Mouse (Mus musculus) midbrain, postnatal 0 days (tissue): ENCODE results near the gene Cyb5r1. TPM values are rescaled to one million over a fixed set of nuclear protein-coding genes. Genes with fewer than 3 reads are reported as not detected.

Source experiments
- ATAC-seq: fragments of 200-750 bp; cut with Nextera tagmentation; 2 replicates; pipeline ENCODE4 v1.8.0; 2017; ENCODE audit warnings: moderate number of reproducible peaks, mild to moderate bottlenecking, moderate TSS enrichment, moderate library complexity; ENCODE audit not compliant: low FRiP score
- DNase-seq: peaks from one replicate; pipeline ENCODE4 v3.0.0-alpha.2; 2015; ENCODE audit warnings: low spot score
- H3K27ac ChIP-seq: fragments of 300-500 bp; sonication (generic); 2 replicates; pipeline ENCODE4 v1.5.1; 2014; ENCODE audit warnings: low read depth, mild to moderate bottlenecking, low read length, mixed read lengths
- H3K27me3 ChIP-seq: fragments of 300-500 bp; sonication (generic); 2 replicates; pipeline ENCODE4 v1.6.1; 2014; ENCODE audit warnings: low read length, control low read depth, mixed read lengths; ENCODE audit not compliant: insufficient read depth
- H3K36me3 ChIP-seq: fragments of 300-500 bp; sonication (generic); 2 replicates; pipeline ENCODE4 v1.6.1; 2014; ENCODE audit warnings: low read length, control low read depth, mixed read lengths; ENCODE audit not compliant: insufficient read depth
- H3K4me1 ChIP-seq: fragments of 300-500 bp; sonication (generic); 2 replicates; pipeline ENCODE4 v1.6.1; 2014; ENCODE audit warnings: mild to moderate bottlenecking, control low read depth, antibody characterized with exemption, low read length, mixed read lengths; ENCODE audit not compliant: insufficient read depth
- H3K4me2 ChIP-seq: fragments of 300-500 bp; sonication (generic); 2 replicates; pipeline ENCODE4 v1.6.1; 2014; ENCODE audit warnings: low read depth, mild to moderate bottlenecking, low read length, mixed read lengths; ENCODE audit not compliant: poor library complexity, severe bottlenecking
- H3K4me3 ChIP-seq: fragments of 300-500 bp; sonication (generic); 2 replicates; pipeline ENCODE4 v1.5.1; 2014; ENCODE audit warnings: low read depth, mild to moderate bottlenecking, low read length, moderate library complexity
- H3K9ac ChIP-seq: fragments of 300-500 bp; sonication (generic); replicated peaks from 2 replicates; pipeline ENCODE4 v1.6.1; 2014; ENCODE audit warnings: mild to moderate bottlenecking, low read length, moderate library complexity, mixed read lengths; ENCODE audit not compliant: poor library complexity, severe bottlenecking
- H3K9me3 ChIP-seq: fragments of 300-500 bp; sonication (generic); 2 replicates; pipeline ENCODE4 v1.6.1; 2016; ENCODE audit warnings: low read length, control low read depth
- CTCF ChIP-seq: IDR thresholded peaks from 2 replicates; pipeline ENCODE4 v1.5.1; 2016; ENCODE audit warnings: antibody characterized with exemption, mild to moderate bottlenecking
- WGBS: fragments of 180-500 bp; shearing (Covaris S2); extraction: QIAGEN DNeasy Blood & Tissue Kit; methylation state at CpG from one replicate; pipeline ENCODE4 v1.1.7; 2014; 5-methylcytosine and 5-hydroxymethylcytosine counted together
- polyA plus RNA-seq: library from polyadenylated mRNA; unstranded; fragments of >200 nt; fragmentation: Nextera tagmentation; extraction: Ambion mirVana; gene quantifications from 2 replicates; pipeline ENCODE4 v1.2.1, GENCODE M21; 2015
- total RNA-seq: library from RNA; depleted of rRNA; stranded (reverse); fragments of >200 nt; gene quantifications from 2 replicates; pipeline ENCODE4 v1.2.3, GENCODE M21; 2014

Cyb5r1 gene
- total and polyA plus RNA-seq, 2 experiments from 2014 or later, result 5.3 to 8.3 TPM

- no peak for TF ChIP-seq CTCF
- H3K4me3 ChIP-seq, result no peak overlapping the region
- DNase-seq, result no peak
Measured at GRCm38 (mm10) chr1:134385176-134385575, 20.2 kb upstream of the Cyb5r1 start.

GRCm38 (mm10) chr1:134385666-134386065, 19.7 kb upstream of the Cyb5r1 start, which contains the start of gene 4933406M09Rik:
TSS of gene 4933406M09Rik (plus strand) at chr1:134385940.
- H3K9ac ChIP-seq, result no peak within 1 kb of the TSS
- WGBS, result 96% methylated on average over 1 of the region's 1 CpGs

More at GRCm38 (mm10) chr1:134385176-134385575, 20.2 kb upstream of the Cyb5r1 start:
- ATAC-seq, result no peak
- Histone ChIP-seq H3K36me3 (no peaks in the 10 kb centered on the region), H3K4me1 (peaks cover 3% of the 10 kb centered on the region; the same call in 1 of the 2 replicates), H3K27ac (no peak overlapping the region), H3K9me3 (no peaks in the 10 kb centered on the region), H3K27me3 (no peaks in the 10 kb centered on the region), H3K9ac (no peak overlapping the region), H3K4me2 (no peak overlapping the region)

GRCm38 (mm10) chr1:134393827-134394226, 11.5 kb upstream of the Cyb5r1 start:
- no peaks in the 10 kb centered on the region for H3K27me3 ChIP-seq
- no peak overlapping the region for H3K9ac ChIP-seq
- TF ChIP-seq CTCF, result no peak
- DNase-seq (no peak), ATAC-seq (no peak)
- H3K36me3 ChIP-seq, result no peaks in the 10 kb centered on the region
- WGBS, result 57% methylated on average over 5 of the region's 5 CpGs
- H3K4me3 ChIP-seq, result no peak overlapping the region
- H3K9me3 ChIP-seq, result no peaks in the 10 kb centered on the region
- no peak overlapping the region for H3K27ac ChIP-seq
- H3K4me2 ChIP-seq, result no peak overlapping the region
- no peaks in the 10 kb centered on the region for H3K4me1 ChIP-seq

More at GRCm38 (mm10) chr1:134385666-134386065, 19.7 kb upstream of the Cyb5r1 start, which contains the start of gene 4933406M09Rik:
- Histone ChIP-seq H3K27me3 (no peaks in the 10 kb centered on the region), H3K27ac (no peak within 1 kb of the TSS), H3K4me2 (no peak within 1 kb of the TSS), H3K4me3 (no peak within 1 kb of the TSS), H3K36me3 (no peaks in the 10 kb centered on the region), H3K9me3 (no peaks in the 10 kb centered on the region), H3K4me1 (peaks cover 3% of the 10 kb centered on the region; the same call in 1 of the 2 replicates)
- no peak for TF ChIP-seq CTCF
- DNase-seq (no peak), ATAC-seq (no peak)

- 91% methylated on average over 12 of the region's 12 CpGs for whole genome bisulfite sequencing
- DNase-seq (no peak), ATAC-seq (no peak)
- Histone ChIP-seq H3K4me2 (no peak overlapping the region), H3K9ac (no peak overlapping the region), H3K4me1 (no peaks in the 10 kb centered on the region), H3K27ac (no peak overlapping the region), H3K27me3 (no peaks in the 10 kb centered on the region), H3K4me3 (no peak overlapping the region), H3K36me3 (no peaks in the 10 kb centered on the region), H3K9me3 (no peaks in the 10 kb centered on the region)
- TF ChIP-seq CTCF, result no peak
Measured at GRCm38 (mm10) chr1:134398210-134398609, 7.1 kb upstream of the Cyb5r1 start.

GRCm38 (mm10) chr1:134399735-134400134, 5.6 kb upstream of the Cyb5r1 start:
- Histone ChIP-seq H3K9ac (no peak overlapping the region), H3K36me3 (no peaks in the 10 kb centered on the region), H3K9me3 (no peaks in the 10 kb centered on the region), H3K27ac (no peak overlapping the region), H3K4me1 (no peaks in the 10 kb centered on the region), H3K4me3 (no peak overlapping the region), H3K4me2 (no peak overlapping the region), H3K27me3 (no peaks in the 10 kb centered on the region)
- 68% methylated on average over 5 of the region's 5 CpGs for WGBS
- TF ChIP-seq CTCF, result no peak
- no peak for ATAC-seq
- no peak for DNase-seq

DNA sequence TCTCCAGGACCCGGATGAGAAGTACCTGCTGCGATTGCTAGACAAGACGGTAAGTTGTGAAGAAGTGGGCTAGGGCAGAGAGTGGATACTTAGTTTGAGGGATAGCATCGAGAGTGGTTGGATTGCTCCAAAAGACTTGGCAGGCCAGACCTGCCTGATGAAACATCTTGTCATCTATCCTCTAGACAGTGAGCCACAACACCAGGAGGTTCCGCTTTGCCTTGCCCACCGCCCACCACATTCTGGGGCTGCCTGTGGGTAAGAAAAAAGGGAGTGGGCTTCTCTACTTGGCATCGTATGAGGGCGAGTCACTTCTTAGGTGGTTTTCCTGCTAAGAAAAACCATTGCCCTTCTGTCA, 1.0 kb downstream of the Cyb5r1 start:
- no peak for ATAC-seq

More for the DNA sequence above, 1.0 kb downstream of the Cyb5r1 start:
- Histone ChIP-seq H3K9me3 (no peaks in the 10 kb centered on the region), H3K36me3 (no peaks in the 10 kb centered on the region), H3K27me3 (no peaks in the 10 kb centered on the region), H3K4me3 (peak overlapping the region; percentile 68), H3K4me2 (peak overlapping the region; percentile 97), H3K27ac (no peak overlapping the region), H3K4me1 (no peaks in the 10 kb centered on the region), H3K9ac (peak overlapping the region; percentile 54; the same call in 1 of the 2 replicates)
- no peak for DNase-seq
- 31% methylated on average over 8 of the region's 8 CpGs for WGBS
- TF ChIP-seq CTCF, result no peak
